Mouse (Mus musculus) urinary bladder, postnatal 0 days (tissue): ENCODE measurements around the gene Ifit3b. TPM values are rescaled to one million over a fixed set of nuclear protein-coding genes. Genes with fewer than 3 reads are reported as not detected.

Experiments
- polyA plus RNA-seq: library from polyadenylated mRNA; unstranded; fragments of >200 nt; fragmentation: Nextera tagmentation; extraction: Ambion mirVana; gene quantifications from 2 replicates; pipeline ENCODE4 v1.2.1, GENCODE M21; 2015

The Ifit3b gene
- 0.58 and 1.0 TPM in 2 replicates for polyA plus RNA-seq

DNA sequence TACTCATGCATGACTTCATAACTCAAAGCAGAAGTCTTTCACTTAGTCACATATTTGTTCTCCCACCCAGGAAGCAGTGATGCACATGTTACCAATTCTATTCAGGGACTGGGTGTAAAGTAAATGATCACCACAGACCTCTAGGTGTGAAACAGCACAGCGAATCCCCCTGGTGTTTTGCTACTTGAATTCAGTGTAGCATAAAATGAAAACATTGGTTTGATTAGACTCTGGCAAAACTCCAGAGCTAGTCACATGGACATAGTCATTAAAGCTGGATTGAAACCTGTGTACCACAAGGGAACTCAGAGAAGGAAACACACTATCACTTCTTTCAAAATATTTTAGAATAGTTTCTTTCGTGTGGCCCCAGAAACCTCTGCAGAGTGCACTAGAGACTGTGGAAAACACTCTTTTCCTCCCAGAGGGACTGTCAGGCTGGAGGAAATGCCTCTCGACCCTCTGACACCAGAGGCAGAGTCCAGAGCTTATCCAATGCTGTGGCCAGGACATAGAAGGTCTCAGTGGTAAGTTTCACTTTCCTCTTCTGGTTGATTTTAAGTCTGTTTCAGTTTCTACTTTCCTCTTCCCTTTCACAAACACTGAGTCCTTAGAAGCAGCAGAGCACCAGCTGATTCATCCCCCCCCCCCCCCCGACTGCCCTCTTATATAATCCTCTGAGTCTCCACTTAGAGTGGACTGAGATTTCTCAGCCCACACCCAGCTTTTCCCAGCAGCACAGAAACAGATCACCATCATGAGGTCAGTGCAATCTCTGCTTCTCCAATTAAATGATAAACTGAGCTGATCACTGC is at the start of gene Ifit3b:
Gene Ifit3b, plus strand, starts transcription at position 734 of the 815 bp plus-strand sequence.

DNA sequence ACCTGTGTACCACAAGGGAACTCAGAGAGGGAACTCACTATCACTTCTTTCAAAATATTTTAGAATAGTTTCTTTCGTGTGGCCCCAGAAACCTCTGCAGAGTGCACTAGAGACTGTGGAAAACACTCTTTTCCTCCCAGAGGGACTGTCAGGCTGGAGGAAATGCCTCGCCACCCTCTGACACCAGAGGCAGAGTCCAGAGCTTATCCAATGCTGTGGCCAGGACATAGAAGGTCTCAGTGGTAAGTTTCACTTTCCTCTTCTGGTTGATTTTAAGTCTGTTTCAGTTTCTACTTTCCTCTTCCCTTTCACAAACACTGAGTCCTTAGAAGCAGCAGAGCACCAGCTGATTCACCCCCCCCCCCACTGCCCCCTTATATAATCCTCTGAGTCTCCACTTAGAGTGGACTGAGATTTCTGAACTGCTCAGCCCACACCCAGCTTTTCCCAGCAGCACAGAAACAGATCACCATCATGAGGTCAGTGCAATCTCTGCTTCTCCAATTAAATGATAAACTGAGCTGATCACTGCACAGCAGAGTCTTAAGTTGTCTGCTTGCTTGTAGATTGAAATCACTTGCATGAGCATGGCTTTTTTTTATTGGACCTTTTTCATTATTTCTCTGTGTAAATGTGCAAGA is 24.5 kb upstream of the Ifit3b start, which contains the start of gene Ifit3:
Gene Ifit3, plus strand, starts transcription at position 406 of the 641 bp plus-strand sequence.

DNA sequence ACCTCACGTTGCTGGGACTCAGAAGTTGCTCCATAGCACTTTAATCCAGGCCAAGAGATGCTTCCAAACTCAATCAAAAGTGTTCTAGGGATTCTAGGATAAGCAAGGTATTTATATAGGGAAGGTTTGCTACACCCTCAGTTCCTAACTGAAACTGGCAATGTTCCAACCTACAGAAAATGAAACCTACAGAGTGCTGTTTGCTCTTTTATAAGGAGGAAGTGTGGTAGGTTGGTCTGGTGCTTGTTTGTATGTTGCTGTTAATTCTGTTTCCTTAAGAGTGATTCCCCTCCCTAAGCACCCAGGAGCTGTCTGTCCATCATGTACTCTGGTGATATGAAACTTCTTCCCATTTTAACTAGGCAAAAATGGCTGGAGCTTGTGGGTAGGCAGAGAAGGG is 5.9 kb upstream of the Ifit3b start, which contains the start of gene Ifit1bl1:
Gene Ifit1bl1, minus strand, starts transcription at position 69 of the 400 bp plus-strand sequence.

DNA sequence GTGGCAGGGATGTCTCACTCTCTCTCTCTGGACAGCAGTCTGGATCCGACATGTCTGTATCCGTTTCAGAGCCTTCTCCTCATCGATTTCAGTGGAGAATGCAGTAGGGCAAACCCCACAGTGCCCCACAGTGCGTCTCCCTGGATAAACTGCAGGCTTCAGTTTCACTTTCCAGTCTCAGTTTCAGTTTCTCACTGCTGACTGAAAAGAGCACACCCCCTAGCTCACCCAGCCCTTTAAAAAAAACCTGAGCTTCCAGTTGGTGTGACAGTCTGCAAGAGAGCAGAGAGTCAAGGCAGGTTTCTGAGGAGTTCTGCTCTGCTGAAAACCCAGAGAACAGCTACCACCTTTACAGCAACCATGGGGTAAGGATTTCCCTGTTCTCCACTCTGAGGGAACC is 32.9 kb downstream of the Ifit3b start, which contains the start of the genes Ifit1bl2 and Ifit1:
Gene Ifit1bl2, minus strand, starts transcription at position 121 of the 400 bp plus-strand sequence.
Gene Ifit1, plus strand, starts transcription at position 249 of the 400 bp plus-strand sequence.

Other genes starting within 250 kb of the Ifit3b start
- gene Ch25h, start 132.8 kb upstream of the Ifit3b start, polyA plus RNA-seq = 1.2 and 4.5 TPM in 2 replicates
- 23.8 TPM in 2 replicates for gene Lipa, start 80.5 kb upstream of the Ifit3b start, polyA plus RNA-seq
- gene Ifit2, start 57.3 kb upstream of the Ifit3b start, polyA plus RNA-seq = 6.0 and 7.8 TPM in 2 replicates
- 3.1 and 4.6 TPM in 2 replicates for gene Ifit3, start 24.4 kb upstream of the Ifit3b start, polyA plus RNA-seq
- gene Ifit1bl1, start 6.0 kb upstream of the Ifit3b start, polyA plus RNA-seq = 0.28 and 0.43 TPM in 2 replicates
- gene Ifit1bl2, start 32.8 kb downstream of the Ifit3b start, polyA plus RNA-seq = 0.16 and 0.20 TPM in 2 replicates
- 2.1 and 3.3 TPM in 2 replicates for gene Ifit1, start 32.9 kb downstream of the Ifit3b start, polyA plus RNA-seq
- gene Slc16a12, start 139.3 kb downstream of the Ifit3b start, polyA plus RNA-seq = 10.4 and 13.8 TPM in 2 replicates